Mouse (Mus musculus) ES-Bruce4 (cell line): ENCODE measurements at regions not wholly inside any gene's neighbourhood (a gene's known extent, or its start where the extent isn't known, plus 50 kb on each side); places are given as distances from the start of the nearest gene placed in this dataset.

ENCODE experiments used
- H3K27ac ChIP-seq: 2 replicates; pipeline ENCODE4 v1.5.1; 2012; ENCODE audit warnings: low read length, inconsistent platforms; ENCODE audit not compliant: insufficient read depth
- H3K27me3 ChIP-seq: 2 replicates; pipeline ENCODE4 v1.6.1; 2012; ENCODE audit warnings: mild to moderate bottlenecking, low read length, inconsistent platforms; ENCODE audit not compliant: control insufficient read depth, poor library complexity, insufficient read depth, severe bottlenecking
- H3K36me3 ChIP-seq: 2 replicates; pipeline ENCODE4 v1.6.1; 2012; ENCODE audit warnings: inconsistent platforms, mild to moderate bottlenecking, low read length, moderate library complexity; ENCODE audit not compliant: control insufficient read depth, poor library complexity, insufficient read depth, severe bottlenecking
- H3K4me1 ChIP-seq: one replicate; pipeline ENCODE4 v1.8.1; 2011; ENCODE audit warnings: low read length; ENCODE audit not compliant: control insufficient read depth, insufficient read depth
- H3K4me3 ChIP-seq: 2 replicates; pipeline ENCODE4 v1.5.1; 2011; ENCODE audit warnings: low read depth, mild to moderate bottlenecking, low read length
- H3K9ac ChIP-seq: 2 replicates; pipeline ENCODE4 v1.6.1; 2012; ENCODE audit warnings: low read depth, mild to moderate bottlenecking, inconsistent platforms; ENCODE audit not compliant: poor library complexity, severe bottlenecking
- H3K9me3 ChIP-seq: replicated peaks from 2 replicates; pipeline ENCODE4 v1.6.1; 2012; ENCODE audit warnings: mild to moderate bottlenecking, low read length, inconsistent platforms; ENCODE audit not compliant: control insufficient read depth, poor library complexity, insufficient read depth, severe bottlenecking
- CTCF ChIP-seq: IDR thresholded peaks from one replicate; pipeline ENCODE4 v1.8.1; 2011; ENCODE audit warnings: low read depth, low read length
- EP300 ChIP-seq: IDR thresholded peaks from 2 replicates; pipeline ENCODE4 v1.6.1; 2011; ENCODE audit warnings: low read depth, low read length; ENCODE audit not compliant: insufficient read depth
- POLR2A ChIP-seq: IDR thresholded peaks from one replicate; pipeline ENCODE4 v1.8.1; 2011; ENCODE audit warnings: low read length; ENCODE audit not compliant: insufficient read depth

- no peaks in the 10 kb centered on the region for H3K27me3 ChIP-seq
- H3K27ac ChIP-seq, result no peak overlapping the region
- no peak for TF ChIP-seq CTCF
- no peak for TF ChIP-seq POLR2A
- no peak for TF ChIP-seq EP300
- H3K4me1 ChIP-seq, result peaks cover 1% of the 10 kb centered on the region
- H3K4me3 ChIP-seq, result no peak overlapping the region
- H3K9me3 ChIP-seq, result no peaks in the 10 kb centered on the region
- H3K9ac ChIP-seq, result no peak overlapping the region
- H3K36me3 ChIP-seq, result no peaks in the 10 kb centered on the region
Measured at GRCm38 (mm10) chr9:82402355-82402754, 427.0 kb upstream of the Irak1bp1 start.

DNA sequence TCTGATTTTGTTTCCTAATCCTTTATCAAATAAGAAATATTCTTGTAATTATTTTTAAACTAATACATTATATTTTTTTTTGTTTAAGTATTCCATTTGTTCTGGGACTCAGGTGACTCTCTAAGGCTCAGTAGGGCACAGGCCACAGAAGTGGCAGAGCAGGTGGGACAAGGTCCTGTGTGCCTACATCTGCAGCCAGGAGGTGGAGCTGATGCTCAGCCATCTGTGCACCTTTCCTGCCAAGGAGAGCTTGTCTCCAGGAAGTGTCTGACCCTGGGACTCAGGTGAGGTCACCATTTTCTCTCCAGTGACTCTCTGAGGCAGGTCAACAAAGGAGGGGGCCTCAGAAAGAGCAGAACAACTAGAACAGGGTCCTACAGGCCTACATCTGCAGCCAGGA is 425.3 kb upstream of the Irak1bp1 start:
- TF ChIP-seq EP300, result no peak
- peak; percentile 41 for TF ChIP-seq CTCF
- Histone ChIP-seq H3K4me1 (peaks cover 1% of the 10 kb centered on the region), H3K27me3 (no peaks in the 10 kb centered on the region), H3K36me3 (no peaks in the 10 kb centered on the region), H3K27ac (no peak overlapping the region), H3K9ac (no peak overlapping the region), H3K4me3 (no peak overlapping the region), H3K9me3 (no peaks in the 10 kb centered on the region)

- TF ChIP-seq EP300, result no peak
- TF ChIP-seq POLR2A, result no peak
- no peak for TF ChIP-seq CTCF
- H3K9me3 ChIP-seq, result no peaks in the 10 kb centered on the region
Measured at GRCm38 (mm10) chr9:82407177-82407576, 422.2 kb upstream of the Irak1bp1 start.

DNA sequence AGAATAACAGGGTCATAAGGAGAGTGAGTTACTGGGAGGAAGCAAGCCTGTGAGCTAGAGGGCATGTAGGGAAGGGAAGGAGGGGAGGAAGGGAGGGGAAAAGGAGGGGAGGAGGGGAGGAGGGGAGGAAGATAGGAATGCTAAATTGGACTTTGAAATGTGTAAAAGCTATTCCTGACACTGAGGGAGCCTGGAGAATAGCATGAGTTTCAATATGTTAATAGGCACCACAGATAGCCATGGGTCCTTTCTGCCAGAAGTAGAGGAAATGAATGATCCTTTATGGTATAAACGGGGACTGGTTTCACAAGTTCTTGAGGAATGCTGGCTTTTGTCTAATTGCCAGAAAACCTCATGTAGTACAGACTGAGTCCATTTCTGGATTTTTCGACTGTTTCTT is 420.4 kb upstream of the Irak1bp1 start:
- Histone ChIP-seq H3K27me3 (no peaks in the 10 kb centered on the region), H3K4me3 (no peak overlapping the region), H3K9me3 (no peaks in the 10 kb centered on the region), H3K36me3 (no peaks in the 10 kb centered on the region), H3K4me1 (peaks cover 1% of the 10 kb centered on the region), H3K9ac (no peak overlapping the region), H3K27ac (no peak overlapping the region)
- TF ChIP-seq EP300 (no peak), CTCF (no peak), POLR2A (no peak)

More at GRCm38 (mm10) chr9:82407177-82407576, 422.2 kb upstream of the Irak1bp1 start:
- Histone ChIP-seq H3K4me1 (peaks cover 1% of the 10 kb centered on the region), H3K27ac (no peak overlapping the region), H3K9ac (no peak overlapping the region), H3K4me3 (no peak overlapping the region), H3K27me3 (no peaks in the 10 kb centered on the region), H3K36me3 (no peaks in the 10 kb centered on the region)
